Mouse (Mus musculus) intestine, embryonic 14.5 days (tissue): Measurements from ENCODE around the gene Mindy4. TPM values are rescaled to one million over a fixed set of nuclear protein-coding genes. Genes with fewer than 3 reads are reported as not detected.
"Not testable (repeated sequence)": the region's sequence is repeated elsewhere in the genome, so short reads cannot be mapped to it uniquely, and the experiment has no call there.

Experiments
- ATAC-seq: fragments of 200-750 bp; cut with Nextera tagmentation; replicated peaks from 2 replicates; pipeline ENCODE4 v1.8.0; 2017; ENCODE audit warnings: low read depth, moderate number of reproducible peaks, moderate TSS enrichment, moderate library complexity; ENCODE audit not compliant: low FRiP score, low TSS enrichment
- DNase-seq: peaks from one replicate; pipeline ENCODE4 v3.0.0-alpha.2; 2018; ENCODE audit warnings: low spot score
- H3K27ac ChIP-seq: fragments of 300-500 bp; sonication (generic); 2 replicates; pipeline ENCODE4 v1.5.1; 2014; ENCODE audit warnings: low read depth, mild to moderate bottlenecking, control low read depth
- H3K27me3 ChIP-seq: fragments of 300-500 bp; sonication (generic); replicated peaks from 2 replicates; pipeline ENCODE4 v1.6.1; 2014; ENCODE audit warnings: low read length, control low read depth; ENCODE audit not compliant: control insufficient read depth, insufficient read depth
- H3K36me3 ChIP-seq: fragments of 300-500 bp; sonication (generic); 2 replicates; pipeline ENCODE4 v1.6.1; 2014; ENCODE audit warnings: low read length, control low read depth; ENCODE audit not compliant: control insufficient read depth, insufficient read depth
- H3K4me1 ChIP-seq: fragments of 300-500 bp; sonication (generic); replicated peaks from 2 replicates; pipeline ENCODE4 v1.6.1; 2014; ENCODE audit warnings: low read length, control low read depth, mixed read lengths; ENCODE audit not compliant: control insufficient read depth, insufficient read depth
- H3K4me2 ChIP-seq: fragments of 300-500 bp; sonication (generic); 2 replicates; pipeline ENCODE4 v1.6.1; 2014; ENCODE audit warnings: low read length
- H3K4me3 ChIP-seq: fragments of 300-500 bp; sonication (generic); 2 replicates; pipeline ENCODE4 v1.5.1; 2014; ENCODE audit warnings: low read depth, low read length, control low read depth, mixed read lengths
- H3K9ac ChIP-seq: fragments of 300-500 bp; sonication (generic); 2 replicates; pipeline ENCODE4 v1.6.1; 2014; ENCODE audit warnings: mild to moderate bottlenecking, low read length
- H3K9me3 ChIP-seq: fragments of 300-500 bp; sonication (generic); 2 replicates; pipeline ENCODE4 v1.6.1; 2016; ENCODE audit warnings: low read length, control low read depth; ENCODE audit not compliant: control insufficient read depth
- WGBS: fragments of 180-500 bp; shearing (Covaris S2); extraction: QIAGEN DNeasy Blood & Tissue Kit; methylation state at CpG from one replicate; pipeline ENCODE4 v1.1.7; 2014; 5-methylcytosine and 5-hydroxymethylcytosine counted together
- polyA plus RNA-seq: library from polyadenylated mRNA; unstranded; fragments of >200 nt; fragmentation: Nextera tagmentation; extraction: Ambion mirVana; gene quantifications from 2 replicates; pipeline ENCODE4 v1.2.1, GENCODE M21; 2014

Mindy4 gene
- polyA plus RNA-seq, 1 experiment from 2014 or later = 10.9 TPM

GRCm38 (mm10) chr6:55173941-55174349 is 29.2 kb upstream of the Mindy4 start:
- Histone ChIP-seq H3K4me3 (no peak overlapping the region), H3K36me3 (no peaks in the 10 kb centered on the region), H3K4me1 (no peaks in the 10 kb centered on the region), H3K27me3 (no peaks in the 10 kb centered on the region), H3K9ac (no peak overlapping the region), H3K4me2 (no peak overlapping the region), H3K9me3 (no peaks in the 10 kb centered on the region), H3K27ac (no peak overlapping the region)
- 53% methylated on average over 3 of the region's 3 CpGs for WGBS
- ATAC-seq (no peak), DNase-seq (no peak)

- Histone ChIP-seq H3K4me3 (no peak within 1 kb of the TSS), H3K27me3 (no peaks in the 10 kb centered on the region), H3K9ac (no peak within 1 kb of the TSS), H3K27ac (no peak within 1 kb of the TSS), H3K4me1 (no peaks in the 10 kb centered on the region), H3K9me3 (no peaks in the 10 kb centered on the region), H3K4me2 (no peak within 1 kb of the TSS), H3K36me3 (no peaks in the 10 kb centered on the region)
- WGBS = 74% methylated on average over 1 of the region's 1 CpGs
- DNase-seq = no peak
- no peak; the same call in 1 of the 2 replicates for ATAC-seq
These were observed 28.4 kb upstream of the Mindy4 start, which contains the start of gene Inmt for GRCm38 (mm10) chr6:55174741-55175181. Gene Inmt (minus strand): TSS chr6:55175043.

GRCm38 (mm10) chr6:55175456-55175855 is 27.7 kb upstream of the Mindy4 start:
- Histone ChIP-seq H3K4me2 (no peak overlapping the region), H3K9me3 (no peaks in the 10 kb centered on the region), H3K4me3 (no peak overlapping the region), H3K36me3 (no peaks in the 10 kb centered on the region), H3K27ac (no peak overlapping the region), H3K9ac (no peak overlapping the region), H3K27me3 (no peaks in the 10 kb centered on the region), H3K4me1 (no peaks in the 10 kb centered on the region)
- ATAC-seq = no peak
- WGBS = 29% methylated on average over 2 of the region's 2 CpGs
- DNase-seq = no peak

- H3K36me3 ChIP-seq = no peaks in the 10 kb centered on the region
- H3K9me3 ChIP-seq = no peaks in the 10 kb centered on the region
- no peak overlapping the region for H3K9ac ChIP-seq
- H3K27ac ChIP-seq = no peak overlapping the region
- no peaks in the 10 kb centered on the region for H3K4me1 ChIP-seq
- no peak for DNase-seq
- no peak overlapping the region for H3K4me2 ChIP-seq
- ATAC-seq = no peak
- WGBS = 27% methylated on average over 5 of the region's 5 CpGs
- H3K27me3 ChIP-seq = no peaks in the 10 kb centered on the region
- H3K4me3 ChIP-seq = no peak overlapping the region
These were observed 27.3 kb upstream of the Mindy4 start for GRCm38 (mm10) chr6:55175892-55176291.

GRCm38 (mm10) chr6:55177060-55177732 is 26.0 kb upstream of the Mindy4 start:
- Histone ChIP-seq H3K27ac (no peak overlapping the region), H3K4me3 (no peak overlapping the region), H3K36me3 (no peaks in the 10 kb centered on the region), H3K27me3 (no peaks in the 10 kb centered on the region), H3K4me1 (no peaks in the 10 kb centered on the region), H3K4me2 (no peak overlapping the region), H3K9me3 (no peaks in the 10 kb centered on the region), H3K9ac (no peak overlapping the region)
- DNase-seq (no peak), ATAC-seq (no peak)
- WGBS = 42% methylated on average over 12 of the region's 12 CpGs

GRCm38 (mm10) chr6:55179560-55179959 is 23.6 kb upstream of the Mindy4 start:
- H3K36me3 ChIP-seq = no peaks in the 10 kb centered on the region
- H3K27ac ChIP-seq = no peak overlapping the region
- H3K4me1 ChIP-seq = no peaks in the 10 kb centered on the region
- DNase-seq (no peak), ATAC-seq (no peak)
- no peak overlapping the region for H3K9ac ChIP-seq
- no peaks in the 10 kb centered on the region for H3K27me3 ChIP-seq
- H3K4me2 ChIP-seq = no peak overlapping the region
- no peak overlapping the region for H3K4me3 ChIP-seq
- H3K9me3 ChIP-seq = peaks cover 3% of the 10 kb centered on the region; the same call in 1 of the 2 replicates
- WGBS = 79% methylated on average over 7 of the region's 7 CpGs

- no peak overlapping the region for H3K27ac ChIP-seq
- H3K4me2 ChIP-seq = no peak overlapping the region
- peaks cover 3% of the 10 kb centered on the region; the same call in 1 of the 2 replicates for H3K9me3 ChIP-seq
- no peak overlapping the region for H3K4me3 ChIP-seq
- WGBS = 81% methylated on average over 1 of the region's 1 CpGs
- no peak for DNase-seq
- no peaks in the 10 kb centered on the region for H3K27me3 ChIP-seq
- H3K36me3 ChIP-seq = no peaks in the 10 kb centered on the region
- no peak overlapping the region for H3K9ac ChIP-seq
- no peaks in the 10 kb centered on the region for H3K4me1 ChIP-seq
- ATAC-seq = no peak
These were observed 20.3 kb upstream of the Mindy4 start for GRCm38 (mm10) chr6:55182655-55183430.

- DNase-seq, H3K27ac ChIP-seq, H3K4me3 ChIP-seq, H3K9me3 ChIP-seq, H3K36me3 ChIP-seq, H3K27me3 ChIP-seq, H3K4me1 ChIP-seq, H3K4me2 ChIP-seq, H3K9ac ChIP-seq, ATAC-seq: not testable (repeated sequence)
- 94% methylated on average over 17 of the region's 17 CpGs for WGBS
These were observed 15.4 kb upstream of the Mindy4 start for GRCm38 (mm10) chr6:55187827-55188226.
